Mouse (Mus musculus): ENCODE data around the gene Eif1.
"Not testable (repeated sequence)": the region's sequence is repeated elsewhere in the genome, so short reads cannot be mapped to it uniquely, and the experiment has no call there.

Gene Eif1

DNA sequence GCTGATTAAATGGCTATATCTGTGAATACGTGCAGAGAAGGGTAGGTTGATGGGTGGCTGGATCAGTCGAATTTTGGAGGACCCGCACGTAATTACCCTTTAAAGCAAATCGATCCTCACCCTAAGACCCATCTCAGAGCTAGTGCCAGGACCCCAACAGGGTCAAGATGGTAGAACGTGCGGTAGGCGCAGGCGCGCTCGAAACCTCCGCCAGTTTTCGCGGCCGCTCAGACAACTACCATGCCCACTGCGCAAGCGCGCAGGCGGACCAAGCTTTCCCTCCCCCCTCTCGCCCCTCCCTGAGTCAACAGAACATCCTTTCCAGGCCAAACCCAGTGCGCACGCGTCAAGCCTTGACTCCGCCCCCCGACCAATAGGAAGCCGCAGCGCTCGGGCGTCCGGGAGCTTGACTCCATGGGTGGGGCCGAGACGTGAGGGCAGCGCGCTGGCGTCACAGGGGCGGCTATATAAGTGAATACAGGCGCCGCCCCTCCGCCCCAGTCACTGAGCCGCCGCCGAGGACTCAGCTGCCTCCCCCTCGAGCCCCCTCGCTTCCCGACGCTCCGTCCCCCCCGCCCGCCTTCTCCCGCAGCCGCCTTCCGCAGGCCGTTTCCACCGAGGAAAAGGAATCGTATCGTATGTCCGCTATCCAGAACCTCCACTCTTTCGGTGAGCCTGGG lies at the start of gene Eif1:
Gene Eif1, plus strand, starts transcription at position 394 of the 680 bp plus-strand sequence.
- peak; percentile 100 for DNase-seq (ENCODE audit: low spot score in 2 of 2)

DNA sequence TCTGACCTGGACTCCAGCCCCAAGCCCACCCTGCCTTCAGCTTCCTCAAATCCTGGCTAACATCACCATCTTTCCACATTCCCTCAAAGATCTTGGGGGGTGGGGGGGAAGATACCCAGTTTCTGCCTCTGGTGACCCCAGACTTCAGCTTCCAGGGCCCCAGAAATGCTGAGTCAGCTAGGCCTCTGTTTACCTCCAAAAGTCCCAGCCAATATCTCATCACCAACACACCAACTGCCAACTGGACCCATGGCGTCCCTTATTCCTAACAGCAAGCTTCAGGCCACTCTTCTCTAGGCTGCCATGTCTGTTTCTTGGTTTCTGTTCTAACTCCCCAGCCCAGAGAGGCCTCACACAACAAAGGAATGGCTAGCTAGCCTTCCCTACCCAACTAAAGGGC lies 47.8 kb upstream of the Eif1 start:
- no peak for DNase-seq (ENCODE audit: low spot score in 2 of 2)

DNA sequence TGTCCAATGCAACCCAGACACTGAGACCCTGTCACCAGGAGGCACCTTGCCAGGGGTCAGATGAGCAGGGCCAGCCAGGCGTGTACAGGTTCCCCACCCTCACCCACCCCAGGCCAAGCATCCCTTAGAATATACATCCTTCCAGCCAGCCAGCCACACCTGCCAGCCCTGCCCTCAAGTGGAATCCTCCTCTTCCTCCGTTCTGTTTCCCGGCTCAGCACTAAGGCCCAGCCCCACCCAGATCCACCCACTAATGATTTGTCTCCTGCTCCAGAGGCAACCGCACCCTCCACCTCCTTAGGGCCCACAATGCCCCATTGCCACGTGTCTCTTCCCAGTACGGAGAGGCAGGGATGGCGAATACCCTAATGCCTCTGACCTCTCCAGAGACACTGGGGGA lies 45.0 kb upstream of the Eif1 start:
- no peak for DNase-seq (ENCODE audit: low spot score in 2 of 2)

DNA sequence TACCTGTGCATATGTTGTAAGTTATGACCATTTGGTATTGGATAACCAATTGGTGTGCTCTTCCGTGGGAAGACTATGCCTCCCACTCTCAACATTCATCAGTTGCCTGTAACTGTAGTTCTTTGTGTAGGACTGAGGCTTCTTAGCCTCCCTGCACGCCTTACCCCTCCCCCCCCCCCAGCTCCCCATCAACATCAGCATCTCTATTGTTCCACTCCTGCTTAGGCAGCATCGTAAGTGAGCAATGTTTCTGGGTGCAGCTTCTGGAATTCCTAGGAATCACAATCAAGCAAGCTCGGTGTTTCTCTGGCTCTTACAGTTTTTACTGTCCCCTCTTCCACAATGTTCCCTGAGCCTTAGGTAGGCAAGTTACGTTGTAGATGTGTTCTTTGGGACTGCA lies 44.2 kb upstream of the Eif1 start:
- no peak for DNase-seq (ENCODE audit: low spot score in 2 of 2)

DNA sequence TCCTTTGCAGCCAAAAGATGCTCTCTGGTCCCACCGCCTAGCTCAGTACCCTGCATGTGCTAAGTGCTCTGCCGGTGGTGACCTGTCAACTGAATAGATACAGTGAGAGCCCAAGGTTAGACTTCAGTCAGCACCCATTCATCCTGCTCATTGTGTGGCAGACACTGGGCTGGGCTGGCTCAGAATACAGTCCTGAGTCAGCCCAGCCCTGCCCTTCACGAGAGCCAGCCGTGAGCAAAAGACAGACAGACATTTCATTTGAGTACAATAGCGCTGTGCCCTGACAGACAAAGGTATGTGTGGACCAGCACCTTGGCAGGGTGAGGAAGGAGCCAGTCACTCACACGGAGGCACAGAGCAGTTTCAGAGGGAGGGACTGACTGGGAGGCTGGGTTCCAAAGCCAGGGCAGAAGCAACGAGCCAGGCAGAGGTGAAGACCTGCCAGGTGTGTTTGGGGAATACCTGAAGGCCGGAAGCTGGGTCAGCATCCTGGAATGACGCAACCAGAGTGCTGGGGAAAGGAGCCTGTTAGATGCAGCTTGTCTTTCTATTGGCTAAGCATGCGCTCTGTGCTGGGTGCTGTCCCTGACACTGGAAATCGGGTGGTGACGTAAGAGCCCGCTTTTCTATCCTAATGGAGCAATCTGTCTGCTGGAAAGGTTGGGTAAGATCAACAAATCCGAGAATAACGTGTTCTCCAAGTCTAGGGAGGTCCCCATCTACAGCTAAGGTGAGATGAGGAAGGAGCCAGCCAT lies 41.8 kb upstream of the Eif1 start:
- DNase-seq (ENCODE audit: low spot score in 2 of 2): no peak

DNA sequence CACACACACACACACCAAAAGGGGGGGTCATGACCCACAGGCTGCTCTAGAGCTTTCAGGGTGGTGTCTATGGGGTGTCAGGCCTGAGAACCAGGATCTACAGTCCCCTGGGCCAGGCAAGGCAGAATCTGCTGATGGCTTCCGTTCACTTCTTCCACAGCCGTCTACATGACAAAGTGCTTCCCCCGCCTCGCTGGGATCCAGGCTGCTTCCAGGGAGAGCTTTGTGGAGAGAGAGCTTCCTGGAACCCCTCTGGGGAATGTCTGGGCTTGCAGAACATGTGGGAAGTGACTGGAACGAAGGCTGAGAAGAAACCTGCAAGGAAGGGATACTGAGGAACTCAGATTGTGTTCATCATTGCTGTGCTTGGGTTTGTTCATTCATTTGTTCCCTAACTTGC lies 40.9 kb upstream of the Eif1 start:
- no peak for DNase-seq (ENCODE audit: low spot score in 2 of 2)

DNA sequence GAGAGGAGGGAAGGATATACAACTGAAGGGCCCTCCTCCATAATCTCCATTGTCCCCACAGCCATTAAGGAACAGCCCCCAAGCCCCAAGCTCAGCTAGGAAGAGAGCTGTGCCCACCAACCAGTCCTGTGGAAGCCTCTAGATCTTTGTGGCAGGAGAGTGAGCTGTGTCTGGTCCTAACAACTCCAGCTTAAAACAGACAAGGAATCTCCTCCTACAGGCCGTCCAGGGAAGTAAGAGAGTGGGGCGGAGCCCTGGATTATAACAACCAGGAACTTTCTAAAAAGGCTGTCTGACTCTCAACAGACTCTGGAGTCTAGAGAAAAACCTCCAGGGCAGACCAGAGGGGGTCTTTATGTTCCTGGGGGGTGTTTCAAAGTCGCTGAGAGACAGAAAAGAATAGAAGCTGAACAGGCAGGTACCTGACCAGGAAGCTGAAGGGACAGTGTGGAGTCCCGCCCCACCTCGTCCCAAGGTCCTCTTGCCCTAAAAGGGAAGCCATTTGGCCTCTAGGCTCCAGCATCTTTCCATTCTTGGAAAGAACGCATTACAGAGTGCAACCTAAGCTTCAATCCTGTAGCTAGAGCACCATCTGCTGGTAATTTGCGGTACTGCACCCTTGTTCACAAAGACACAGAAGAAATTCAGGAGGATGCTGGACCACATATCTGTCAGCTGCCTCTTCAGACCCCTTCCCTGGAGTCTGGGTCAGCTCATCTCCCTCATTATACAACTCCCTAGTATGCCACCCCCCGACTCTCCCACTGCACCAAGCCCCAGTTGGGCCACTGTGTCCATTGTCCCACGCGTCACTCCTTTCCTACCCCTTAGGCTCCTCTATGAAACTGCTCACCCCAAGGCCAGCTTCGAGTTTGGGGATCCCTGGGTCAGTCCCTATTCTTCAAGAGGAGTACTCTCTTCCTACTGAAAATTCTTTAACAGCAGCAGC lies 37.8 kb upstream of the Eif1 start:
- peak; percentile 77 to 88 for DNase-seq (ENCODE audit: low spot score in 2 of 2)

DNA sequence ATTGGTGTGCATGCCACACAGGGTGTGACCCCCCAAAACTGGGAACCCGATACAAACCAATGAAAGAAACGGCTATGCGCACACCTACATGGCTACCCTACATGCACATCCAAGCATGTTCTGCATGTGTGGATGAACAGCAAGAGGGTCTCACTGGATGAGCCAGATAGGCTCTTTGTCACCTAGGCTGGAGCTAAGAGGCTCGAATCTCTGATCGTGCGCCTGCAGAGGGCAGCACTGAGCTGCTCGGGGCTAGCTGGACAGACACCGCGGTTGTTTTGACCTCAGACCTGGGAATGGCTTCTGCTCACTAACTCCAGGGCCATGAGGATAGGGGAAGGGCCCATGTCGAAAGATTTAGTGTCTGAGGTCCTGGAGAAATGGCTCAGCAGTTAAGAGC lies 37.1 kb upstream of the Eif1 start:
- DNase-seq (ENCODE audit: low spot score in 2 of 2): peak; percentile 64 to 86

DNA sequence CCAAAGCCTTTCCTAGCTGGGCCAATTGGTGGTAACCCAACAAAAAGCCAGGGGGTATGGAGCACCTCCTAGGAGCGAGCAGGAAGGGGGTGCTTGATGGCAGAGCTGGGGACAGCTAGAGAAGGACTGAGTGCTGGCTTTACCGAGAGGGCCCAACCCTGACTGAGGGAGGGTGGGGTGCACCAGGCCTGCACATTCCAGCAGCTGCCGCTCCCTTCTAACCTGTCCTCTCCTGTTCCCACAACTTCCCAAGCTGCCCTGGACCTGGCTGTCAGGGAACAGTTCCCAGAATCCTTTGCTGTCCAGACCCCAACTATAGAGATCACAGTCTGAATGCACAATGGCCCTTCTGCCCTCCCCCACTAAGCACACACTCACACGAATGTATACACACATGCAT lies 34.7 kb upstream of the Eif1 start:
- no peak for DNase-seq (ENCODE audit: low spot score in 2 of 2)

DNA sequence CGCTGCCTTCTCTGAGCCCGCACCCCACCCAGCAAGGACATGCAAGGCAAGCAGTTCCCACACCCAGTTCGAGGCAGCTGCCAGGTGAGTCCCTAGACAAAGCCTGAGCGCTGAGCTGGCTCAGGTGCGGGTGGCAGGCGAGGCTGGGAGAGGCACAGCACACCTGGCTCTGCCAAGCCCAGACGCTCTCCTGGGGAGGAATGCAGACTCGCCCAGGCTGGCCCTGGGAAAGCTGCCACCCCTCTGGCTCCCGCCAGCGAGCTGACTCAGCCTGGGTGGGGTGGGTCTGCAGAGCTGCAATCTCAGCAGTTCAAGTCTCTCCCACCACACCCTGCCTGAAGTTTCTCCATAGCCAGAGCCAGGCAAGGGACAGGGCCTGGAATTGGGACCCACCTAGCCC lies 32.7 kb upstream of the Eif1 start:
- no peak for DNase-seq (ENCODE audit: low spot score in 2 of 2)

DNA sequence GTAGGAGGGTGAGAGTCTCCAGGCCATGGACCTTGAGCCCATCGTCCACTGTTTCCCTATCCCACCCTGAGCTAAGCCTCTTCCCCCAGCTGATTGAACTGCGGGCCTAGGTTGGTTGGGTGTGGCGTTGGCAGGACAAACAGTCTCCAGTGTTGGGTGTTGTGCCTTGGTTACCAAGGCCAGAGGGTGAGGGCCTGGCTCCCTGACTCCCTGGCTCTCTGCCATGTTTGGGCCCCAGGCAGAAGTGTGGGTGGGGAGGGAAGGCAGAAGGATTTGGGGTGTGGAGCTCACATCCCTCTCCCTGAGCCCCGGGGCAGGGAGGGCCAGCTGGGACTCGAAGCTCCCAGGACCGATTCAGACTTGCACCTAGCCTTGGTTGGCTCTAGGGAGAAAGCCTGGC lies 30.7 kb upstream of the Eif1 start:
- DNase-seq (ENCODE audit: low spot score in 2 of 2): no peak

DNA sequence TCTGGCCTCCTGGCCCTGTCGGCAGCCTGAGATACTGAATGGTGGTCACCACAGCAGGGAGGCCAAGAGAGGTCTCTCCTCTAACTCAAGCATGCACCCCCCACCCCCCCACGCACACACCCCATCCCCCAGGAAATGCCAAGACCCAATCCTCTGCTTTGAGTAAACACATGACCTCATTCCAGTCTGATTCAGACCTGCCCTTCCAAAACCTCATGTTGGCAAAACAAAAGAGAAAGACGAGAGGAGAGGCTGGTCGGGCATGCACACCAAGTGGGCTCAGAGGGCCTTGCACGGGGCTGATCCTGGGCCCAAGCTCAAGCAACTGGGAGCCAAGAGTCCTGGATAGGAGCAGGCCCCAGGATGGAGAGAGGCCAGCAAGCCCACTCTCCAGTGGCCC lies 29.4 kb upstream of the Eif1 start:
- no peak for DNase-seq (ENCODE audit: low spot score in 2 of 2)

DNA sequence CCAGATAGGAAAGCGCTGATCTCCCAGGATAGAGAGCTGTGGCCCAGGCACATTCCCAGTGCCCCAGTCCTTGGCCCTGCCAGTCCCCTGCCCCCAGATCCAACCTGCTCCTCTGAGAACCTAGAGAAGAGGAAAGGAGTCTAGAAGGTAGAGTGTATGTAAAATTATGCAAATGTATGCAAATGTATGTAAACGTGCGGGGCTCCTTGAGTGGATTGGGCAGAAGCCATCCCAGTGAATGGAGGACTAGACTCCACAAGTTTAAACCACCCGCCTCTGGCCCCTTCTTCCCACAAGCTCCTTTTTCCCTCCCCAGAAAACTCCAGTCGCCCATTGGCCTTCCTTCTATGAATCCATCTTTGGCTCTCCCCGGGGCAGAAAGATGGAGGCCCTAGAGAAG lies 26.8 kb upstream of the Eif1 start:
- no peak for DNase-seq (ENCODE audit: low spot score in 2 of 2)

DNA sequence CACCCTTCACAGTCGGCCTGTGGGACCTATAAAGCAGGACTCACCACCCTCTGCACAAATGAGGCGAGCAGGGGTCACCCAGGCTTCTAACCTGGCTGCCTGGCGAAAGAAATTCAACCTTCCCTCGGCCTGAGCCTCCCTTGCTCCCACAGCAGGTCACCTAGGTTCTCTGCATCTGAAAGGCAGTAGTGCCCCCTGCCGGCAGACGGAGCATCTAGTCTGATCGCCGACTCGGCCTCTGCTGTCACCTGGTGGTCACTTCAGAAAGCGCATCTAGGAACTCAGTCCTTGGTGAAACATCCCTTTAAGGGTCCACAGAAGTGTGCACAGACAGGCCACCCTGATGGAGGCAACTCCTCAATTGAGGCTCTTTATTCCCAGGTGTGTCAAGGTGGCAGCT lies 24.4 kb upstream of the Eif1 start:
- peak; percentile 69 to 89 for DNase-seq (ENCODE audit: low spot score in 2 of 2)

DNA sequence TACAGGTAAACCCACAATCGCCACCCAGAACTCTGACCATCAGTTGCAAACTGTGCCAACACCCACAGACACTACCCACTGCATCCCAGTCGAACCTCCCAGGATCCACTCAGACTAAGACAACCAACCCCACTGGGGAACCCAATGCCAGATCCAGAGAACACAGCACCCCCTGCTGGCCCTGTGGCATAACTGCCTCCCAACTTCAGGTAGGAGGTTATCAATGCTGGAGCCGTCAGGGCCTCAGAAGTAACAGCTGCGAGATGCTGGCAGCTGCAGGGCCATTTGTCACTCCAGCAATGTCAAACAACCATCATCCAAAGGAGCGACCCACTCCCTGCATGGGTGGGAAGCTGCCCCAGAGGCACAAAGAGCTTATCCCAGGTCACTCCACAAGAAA lies 21.9 kb upstream of the Eif1 start:
- DNase-seq (ENCODE audit: low spot score in 2 of 2): peak; percentile 25 to 58

DNA sequence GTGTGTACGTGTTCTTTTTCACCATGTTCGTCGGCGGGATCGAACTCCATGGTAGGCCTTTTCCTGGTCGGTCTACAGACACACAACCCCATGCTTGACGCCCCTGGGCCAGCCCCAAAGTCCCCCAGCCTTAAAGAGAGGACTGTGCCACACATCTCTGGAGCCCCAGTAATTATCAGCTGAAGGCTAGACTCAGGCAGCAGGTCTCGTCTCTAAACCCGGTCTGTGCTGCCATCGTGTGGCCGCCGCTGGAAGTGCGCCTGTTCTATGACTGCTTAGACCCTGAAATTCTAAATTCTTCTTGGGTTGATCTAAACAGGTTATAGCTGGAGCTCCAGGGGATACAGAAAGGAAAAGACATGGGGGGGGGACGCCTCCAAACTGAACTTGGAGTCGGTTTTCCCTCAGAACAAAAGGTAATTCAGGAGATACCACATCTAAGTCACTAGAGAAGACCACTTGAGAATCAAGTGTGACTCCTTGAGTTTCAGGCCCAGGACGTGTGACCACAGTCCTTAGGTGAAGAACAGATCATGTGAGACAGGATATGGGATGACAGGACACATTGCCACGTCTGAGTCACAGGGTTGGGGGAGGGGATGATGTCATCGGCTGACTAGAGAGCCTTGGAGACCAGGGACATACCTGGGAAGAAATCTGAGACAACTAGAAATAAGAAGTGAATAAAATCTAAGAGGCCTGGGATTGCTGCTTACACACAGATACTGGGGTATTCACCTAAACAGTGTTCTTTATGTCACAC lies 21.2 kb upstream of the Eif1 start:
- DNase-seq (ENCODE audit: low spot score in 2 of 2): peak; percentile 83 to 92

DNA sequence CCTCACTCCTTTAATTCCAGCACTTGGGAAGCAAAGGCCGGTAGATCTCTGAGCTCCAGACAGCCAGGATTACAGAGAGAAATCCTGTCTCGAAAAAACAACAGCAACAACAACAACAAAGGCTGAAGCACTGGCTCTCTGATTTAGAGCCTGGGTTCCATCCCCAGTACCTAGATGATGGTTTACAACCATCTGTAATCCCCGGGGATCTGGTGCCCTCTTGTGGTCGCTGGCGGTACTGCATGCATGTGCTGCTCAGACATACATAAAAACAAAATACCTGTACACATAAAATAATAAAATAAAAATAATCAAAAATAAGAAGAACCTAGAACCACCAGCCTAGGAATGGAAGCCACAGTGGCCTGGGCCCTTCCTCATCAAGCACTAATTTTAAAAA lies 19.4 kb upstream of the Eif1 start:
- DNase-seq (ENCODE audit: low spot score in 2 of 2): peak; percentile 75 to 86

DNA sequence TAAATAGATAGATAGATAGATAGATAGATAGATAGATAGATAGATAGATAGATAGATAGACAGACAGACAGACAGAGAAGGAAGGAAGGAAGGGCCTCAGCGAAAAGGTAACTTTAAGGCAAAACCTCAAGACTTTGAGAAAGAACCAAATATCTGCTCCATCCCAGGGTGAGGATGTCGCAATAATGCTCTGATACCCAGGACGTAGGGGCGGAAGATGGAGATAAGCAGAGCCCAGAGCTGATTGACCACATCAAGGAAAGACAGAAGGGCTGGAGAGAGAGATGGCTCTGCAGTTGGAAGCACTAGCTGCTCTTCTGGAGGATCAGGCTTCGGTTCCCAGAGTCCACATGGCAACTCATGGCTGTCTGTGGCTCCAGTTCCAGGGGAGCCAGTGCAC lies 18.4 kb upstream of the Eif1 start:
- DNase-seq (ENCODE audit: low spot score in 2 of 2): no peak

DNA sequence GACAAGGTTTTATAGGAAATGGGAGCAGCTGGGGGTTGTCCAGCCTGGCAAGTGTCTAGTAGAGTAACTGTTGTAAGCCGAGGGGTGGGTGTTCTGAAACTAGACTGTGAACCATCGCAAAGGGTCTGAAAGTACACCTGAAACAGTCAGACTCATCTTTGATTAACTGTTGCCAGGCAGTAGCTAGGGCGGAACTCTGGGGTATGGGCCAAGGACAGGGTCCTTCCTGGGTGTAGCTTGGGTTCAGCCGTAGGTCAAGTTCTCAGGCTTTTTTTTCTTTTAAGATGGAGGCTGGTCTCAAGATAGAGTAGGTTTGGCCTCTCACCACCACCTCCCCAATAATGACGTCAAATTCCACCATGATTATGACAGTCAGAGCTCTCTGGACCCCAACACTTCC lies 11.8 kb upstream of the Eif1 start:
- no peak for DNase-seq (ENCODE audit: low spot score in 2 of 2)

DNA sequence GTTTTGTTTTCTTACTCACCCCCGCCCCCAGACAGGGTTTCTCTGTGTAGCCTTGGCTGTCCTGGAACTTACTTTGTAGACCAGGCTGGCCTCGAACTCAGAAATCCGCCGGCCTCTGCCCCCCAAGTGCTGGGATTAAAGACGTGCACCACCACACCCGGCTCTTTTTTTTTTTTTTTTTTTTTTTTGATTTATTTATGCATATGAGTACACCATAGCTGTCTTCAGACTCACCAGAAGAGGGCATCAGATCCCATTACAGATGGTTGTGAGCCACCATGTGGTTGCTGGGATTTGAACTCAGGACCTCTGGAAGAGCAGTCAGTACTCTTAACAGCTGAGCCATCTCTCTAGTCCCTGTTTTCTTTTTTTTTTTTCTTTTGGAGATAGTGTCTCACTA lies 11.0 kb upstream of the Eif1 start:
- not testable (repeated sequence) for DNase-seq (ENCODE audit: low spot score in 2 of 2)

DNA sequence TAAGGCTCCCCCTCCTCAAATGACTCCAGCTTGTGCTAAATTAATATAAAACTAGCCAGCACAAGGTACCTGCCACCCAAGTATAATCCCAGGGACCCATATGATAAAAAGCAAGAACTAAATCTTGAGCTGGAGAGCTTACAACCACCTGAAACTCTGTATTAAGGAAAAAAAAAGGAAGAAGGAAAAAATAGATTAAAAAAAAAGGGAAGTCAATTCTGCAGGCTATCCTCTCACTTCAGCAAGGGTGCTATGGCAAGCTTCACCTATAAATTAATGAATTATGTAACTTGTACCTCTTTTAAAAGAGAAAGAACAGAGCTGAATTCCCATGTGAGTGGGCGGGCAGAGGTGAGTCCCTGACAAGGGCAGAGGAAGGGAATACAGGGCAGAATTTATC lies 8.0 kb upstream of the Eif1 start:
- no peak for DNase-seq (ENCODE audit: low spot score in 2 of 2)
